Mouse (Mus musculus) embryonic facial prominence, embryonic 11.5 days (tissue): Measurements from ENCODE around the gene Mlycd. TPM values are rescaled to one million over a fixed set of nuclear protein-coding genes. Genes with fewer than 3 reads are reported as not detected.

Experiments used
- ATAC-seq: fragments of 200-750 bp; cut with Nextera tagmentation; replicated peaks from 2 replicates; pipeline ENCODE4 v1.8.0; 2017; ENCODE audit warnings: low read depth; ENCODE audit not compliant: insufficient number of reproducible peaks, low FRiP score, low TSS enrichment
- DNase-seq: peaks from one replicate; pipeline ENCODE4 v3.0.0-alpha.2; 2015; ENCODE audit warnings: low spot score
- H3K27ac ChIP-seq: fragments of 300-500 bp; sonication (generic); replicated peaks from 2 replicates; pipeline ENCODE4 v1.5.1; 2014; ENCODE audit warnings: mild to moderate bottlenecking, low read depth, low read length, control low read depth
- H3K27me3 ChIP-seq: fragments of 300-500 bp; sonication (generic); 2 replicates; pipeline ENCODE4 v1.6.1; 2014; ENCODE audit warnings: mild to moderate bottlenecking, low read length, moderate library complexity, mixed read lengths; ENCODE audit not compliant: control insufficient read depth, insufficient read depth
- H3K36me3 ChIP-seq: fragments of 300-500 bp; sonication (generic); replicated peaks from 2 replicates; pipeline ENCODE4 v1.6.1; 2014; ENCODE audit warnings: low read depth, mild to moderate bottlenecking, low read length, moderate library complexity, mixed read lengths; ENCODE audit not compliant: control insufficient read depth, insufficient read depth
- H3K4me1 ChIP-seq: fragments of 300-500 bp; sonication (generic); 2 replicates; pipeline ENCODE4 v1.6.1; 2014; ENCODE audit warnings: low read length, mixed read lengths; ENCODE audit not compliant: control insufficient read depth, insufficient read depth
- H3K4me2 ChIP-seq: fragments of 300-500 bp; sonication (generic); 2 replicates; pipeline ENCODE4 v1.6.1; 2014; ENCODE audit warnings: low read depth, mild to moderate bottlenecking, control low read depth, low read length, moderate library complexity
- H3K4me3 ChIP-seq: fragments of 300-500 bp; sonication (generic); 2 replicates; pipeline ENCODE4 v1.5.1; 2014; ENCODE audit warnings: low read depth, low read length, control low read depth
- H3K9ac ChIP-seq: fragments of 300-500 bp; sonication (generic); replicated peaks from 2 replicates; pipeline ENCODE4 v1.6.1; 2014; ENCODE audit warnings: mild to moderate bottlenecking, control low read depth, low read length
- H3K9me3 ChIP-seq: fragments of 300-500 bp; sonication (generic); replicated peaks from 2 replicates; pipeline ENCODE4 v1.6.1; 2016; ENCODE audit warnings: mild to moderate bottlenecking, low read length, inconsistent platforms, mixed read lengths; ENCODE audit not compliant: control insufficient read depth
- whole genome bisulfite sequencing: fragments of 180-500 bp; shearing (Covaris S2); extraction: QIAGEN DNeasy Blood & Tissue Kit; methylation state at CpG from one replicate; pipeline ENCODE4 v1.1.7; 2014; 5-methylcytosine and 5-hydroxymethylcytosine counted together
- polyA plus RNA-seq: library from polyadenylated mRNA; unstranded; fragments of >200 nt; fragmentation: Nextera tagmentation; extraction: Ambion mirVana; gene quantifications from 2 replicates; pipeline ENCODE4 v1.2.1, GENCODE M21; 2014

Gene Mlycd
- polyA plus RNA-seq, 1 experiment from 2014 or later: 10.4 TPM

- Histone ChIP-seq H3K27me3 (peaks cover 7% of the 10 kb centered on the region; the same call in 1 of the 2 replicates), H3K9ac (no peak overlapping the region), H3K4me2 (no peak overlapping the region), H3K27ac (no peak overlapping the region), H3K4me3 (no peak overlapping the region), H3K36me3 (no peaks in the 10 kb centered on the region), H3K9me3 (no peaks in the 10 kb centered on the region), H3K4me1 (peaks cover 2% of the 10 kb centered on the region; the same call in 1 of the 2 replicates)
- DNase-seq (no peak), ATAC-seq (no peak)
- 93% methylated on average over 8 of the region's 8 CpGs for WGBS
These were observed 48.3 kb downstream of the Mlycd start for GRCm38 (mm10) chr8:119442970-119443369.

DNA sequence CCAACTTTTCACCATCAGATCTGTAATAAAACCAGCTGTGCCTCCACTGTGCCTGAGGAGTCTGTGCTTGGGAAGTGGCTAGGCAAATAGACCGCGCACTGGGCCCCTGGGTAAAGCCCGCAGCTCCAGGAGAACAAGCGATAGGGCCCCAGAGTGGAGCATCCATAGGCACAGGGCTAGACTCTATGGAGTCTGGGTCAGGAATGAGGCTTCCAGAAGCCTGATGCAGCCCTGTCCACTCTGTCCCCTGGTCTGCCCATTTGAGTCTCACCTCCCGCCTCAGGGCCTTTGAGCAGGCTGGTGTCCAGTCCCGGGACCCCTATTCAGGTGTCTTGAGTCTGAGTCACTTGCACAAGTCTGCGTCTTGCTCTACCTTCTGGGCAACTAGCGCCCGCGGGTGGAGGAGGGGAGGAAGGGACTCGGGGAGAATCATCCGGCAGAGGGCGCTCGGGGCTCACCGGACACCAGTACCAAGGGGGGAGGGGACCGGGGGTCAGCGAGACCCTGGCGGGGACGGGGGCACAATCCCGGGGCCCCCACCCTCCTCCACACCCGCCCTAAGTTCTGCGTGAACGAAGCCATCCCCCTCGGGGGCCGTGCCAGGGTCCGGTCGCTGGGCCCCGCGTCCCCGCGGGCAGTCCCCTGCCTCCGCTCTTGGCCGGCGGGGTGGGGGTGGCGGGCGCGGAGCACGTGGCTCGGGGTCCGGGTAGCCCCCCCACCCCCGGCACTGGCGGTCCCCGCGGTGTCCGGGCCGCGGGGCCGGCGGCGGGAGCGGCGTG is 51.7 kb downstream of the Mlycd start, which contains the start of gene Necab2:
TSS of gene Necab2 (plus strand) at position 509 of the 779 bp plus-strand sequence.
- H3K4me2 ChIP-seq: peak within 1 kb of the TSS; percentile 91
- peak within 1 kb of the TSS; percentile 80 for H3K9ac ChIP-seq
- H3K9me3 ChIP-seq: no peaks in the 10 kb centered on the region
- under 1% methylated on average over 28 of the region's 52 CpGs for WGBS
- no peak within 1 kb of the TSS for H3K27ac ChIP-seq
- H3K36me3 ChIP-seq: no peaks in the 10 kb centered on the region
- peaks cover 17% of the 10 kb centered on the region for H3K27me3 ChIP-seq
- H3K4me1 ChIP-seq: no peaks in the 10 kb centered on the region; the same call in 1 of the 2 replicates
- DNase-seq (peak; percentile 92), ATAC-seq (peak; percentile 45; the same call in 1 of the 2 replicates)
- peak within 1 kb of the TSS; percentile 74 for H3K4me3 ChIP-seq

- H3K4me3 ChIP-seq: peak overlapping the region; percentile 74
- no peaks in the 10 kb centered on the region for H3K9me3 ChIP-seq
- ATAC-seq (peak; percentile 14; the same call in 1 of the 2 replicates), DNase-seq (peak; percentile 53)
- H3K27me3 ChIP-seq: peaks cover 17% of the 10 kb centered on the region
- peak overlapping the region; percentile 91 for H3K4me2 ChIP-seq
- H3K36me3 ChIP-seq: no peaks in the 10 kb centered on the region
- H3K27ac ChIP-seq: no peak overlapping the region
- no peaks in the 10 kb centered on the region; the same call in 1 of the 2 replicates for H3K4me1 ChIP-seq
- under 1% methylated on average over 66 of the region's 80 CpGs for WGBS
- peak overlapping the region; percentile 80 for H3K9ac ChIP-seq
These were observed 52.5 kb downstream of the Mlycd start for GRCm38 (mm10) chr8:119446990-119447780.

- H3K27ac ChIP-seq: no peak overlapping the region
- no peaks in the 10 kb centered on the region for H3K9me3 ChIP-seq
- no peak for DNase-seq
- H3K4me2 ChIP-seq: peak overlapping the region; percentile 91
- ATAC-seq: no peak
- peak overlapping the region; percentile 74 for H3K4me3 ChIP-seq
- H3K4me1 ChIP-seq: no peaks in the 10 kb centered on the region; the same call in 1 of the 2 replicates
- WGBS: 3% methylated on average over 17 of the region's 17 CpGs
- H3K27me3 ChIP-seq: peaks cover 17% of the 10 kb centered on the region
- no peaks in the 10 kb centered on the region for H3K36me3 ChIP-seq
- H3K9ac ChIP-seq: peak overlapping the region; percentile 80
These were observed 53.1 kb downstream of the Mlycd start for GRCm38 (mm10) chr8:119447781-119448170.

GRCm38 (mm10) chr8:119449627-119450026 is 54.9 kb downstream of the Mlycd start:
- Histone ChIP-seq H3K27me3 (peaks cover 17% of the 10 kb centered on the region), H3K9ac (no peak overlapping the region), H3K36me3 (no peaks in the 10 kb centered on the region), H3K4me1 (no peaks in the 10 kb centered on the region; the same call in 1 of the 2 replicates), H3K9me3 (no peaks in the 10 kb centered on the region), H3K4me2 (no peak overlapping the region), H3K4me3 (no peak overlapping the region), H3K27ac (no peak overlapping the region)
- ATAC-seq: no peak
- no peak for DNase-seq
- WGBS: 77% methylated on average over 12 of the region's 12 CpGs

DNA sequence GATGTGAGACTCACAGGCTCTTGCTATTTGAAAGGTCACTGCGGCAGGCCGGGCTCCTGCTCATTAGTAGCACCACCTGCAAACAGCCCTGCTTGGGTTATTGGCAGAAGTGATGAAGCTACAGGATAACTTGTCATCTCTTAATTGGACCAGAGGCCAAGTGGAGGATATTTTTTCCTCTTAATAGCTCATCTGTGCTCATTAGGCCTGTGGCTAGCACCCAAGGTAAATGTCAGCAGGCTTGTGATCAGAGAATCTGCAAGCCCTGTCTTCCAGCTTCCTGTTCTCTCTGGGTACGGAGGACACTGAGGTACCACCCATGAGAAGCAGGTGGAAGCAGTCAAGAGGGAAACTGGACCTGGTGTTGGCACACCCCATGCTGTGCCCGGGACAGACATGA is 56.5 kb downstream of the Mlycd start:
- Histone ChIP-seq H3K27ac (no peak overlapping the region), H3K9me3 (no peaks in the 10 kb centered on the region), H3K4me3 (no peak overlapping the region), H3K27me3 (peaks cover 17% of the 10 kb centered on the region), H3K4me1 (no peaks in the 10 kb centered on the region; the same call in 1 of the 2 replicates), H3K36me3 (no peaks in the 10 kb centered on the region), H3K4me2 (no peak overlapping the region), H3K9ac (no peak overlapping the region)
- WGBS: 95% methylated on average over 4 of the region's 4 CpGs
- ATAC-seq (no peak), DNase-seq (no peak)

GRCm38 (mm10) chr8:119452919-119453318 is 58.2 kb downstream of the Mlycd start:
- H3K36me3 ChIP-seq: no peaks in the 10 kb centered on the region
- no peak overlapping the region for H3K9ac ChIP-seq
- no peaks in the 10 kb centered on the region for H3K9me3 ChIP-seq
- H3K27me3 ChIP-seq: peaks cover 10% of the 10 kb centered on the region
- no peak overlapping the region for H3K27ac ChIP-seq
- no peak overlapping the region for H3K4me3 ChIP-seq
- no peak for ATAC-seq
- H3K4me2 ChIP-seq: no peak overlapping the region
- no peak for DNase-seq
- no peaks in the 10 kb centered on the region for H3K4me1 ChIP-seq
- 88% methylated on average over 5 of the region's 5 CpGs for WGBS
